Mouse (Mus musculus) heart, postnatal 36 days (tissue): ENCODE measurements around the gene Cib3. TPM values are rescaled to one million over a fixed set of nuclear protein-coding genes. Genes with fewer than 3 reads are reported as not detected.

ENCODE experiments used
- DNase-seq, 2 experiments: peaks; one replicate each; pipeline ENCODE4 v3.0.0; 2021 to 2022
- intact Hi-C: fragments of 180-260 bp; cut with DNase I; formaldehyde crosslinking; loops from one replicate; pipeline ENCODE4 v1.15.1; 2025
- total RNA-seq, 2 experiments: library from RNA; stranded (reverse); gene quantifications; 2 replicates each; pipeline ENCODE4 v1.2.3; 2021

Cib3 gene
- under 1 TPM in 1 of 2 experiments, not detected in 1; 0.57 TPM for total RNA-seq

DNA sequence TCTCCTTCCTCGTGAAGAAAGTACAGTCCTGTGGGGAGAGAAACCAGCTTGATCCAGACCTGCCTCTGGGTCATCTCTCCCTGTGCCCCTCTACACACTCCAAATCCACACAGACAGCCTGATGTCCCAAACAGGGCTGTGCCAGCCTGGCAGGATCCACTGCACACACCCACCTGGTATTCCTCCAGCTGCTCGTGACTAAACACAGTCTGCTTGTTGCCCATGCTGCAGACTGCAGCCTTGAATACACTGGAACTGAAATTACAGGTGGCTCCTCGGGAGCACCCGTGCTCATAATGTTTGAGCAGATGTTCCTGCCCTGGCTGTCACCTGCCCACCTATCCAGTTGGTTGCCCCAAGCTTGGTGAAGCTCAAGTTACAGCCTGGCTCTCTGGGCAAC is at the start of gene Cib3:
Cib3 (minus strand) TSS at position 87 of the 400 bp plus-strand sequence.
- DNase-seq, result no peak

DNA sequence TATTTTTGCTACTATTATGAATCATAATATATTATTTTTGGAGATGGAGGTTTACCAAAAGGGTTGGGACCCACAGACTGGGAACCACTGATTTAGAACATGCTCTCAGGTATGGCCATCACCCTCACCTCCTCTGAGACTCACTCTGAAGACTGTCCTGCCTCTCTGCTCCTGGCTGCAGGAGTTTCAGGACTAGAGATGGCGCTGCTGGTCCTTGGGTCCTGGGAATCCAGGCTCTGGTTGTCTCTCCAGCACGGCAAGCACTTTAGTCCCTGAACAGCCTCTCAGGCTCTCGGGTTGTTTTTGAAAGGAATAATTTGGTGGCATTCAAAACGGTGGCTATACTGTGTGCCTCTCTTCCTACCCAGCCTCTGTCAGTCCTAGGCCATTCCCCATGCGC is 49.2 kb upstream of the Cib3 start:
- DNase-seq, result peak in 1 of 2 experiments; percentile 43
- intact Hi-C loops, result loop anchor here (1.0 kb wide), 1 partner anchor 103 kb away; no protein-coding TSS in a partner anchor

More for the DNA sequence above, at the start of gene Cib3:
- intact Hi-C loops, result no loop called here

DNA sequence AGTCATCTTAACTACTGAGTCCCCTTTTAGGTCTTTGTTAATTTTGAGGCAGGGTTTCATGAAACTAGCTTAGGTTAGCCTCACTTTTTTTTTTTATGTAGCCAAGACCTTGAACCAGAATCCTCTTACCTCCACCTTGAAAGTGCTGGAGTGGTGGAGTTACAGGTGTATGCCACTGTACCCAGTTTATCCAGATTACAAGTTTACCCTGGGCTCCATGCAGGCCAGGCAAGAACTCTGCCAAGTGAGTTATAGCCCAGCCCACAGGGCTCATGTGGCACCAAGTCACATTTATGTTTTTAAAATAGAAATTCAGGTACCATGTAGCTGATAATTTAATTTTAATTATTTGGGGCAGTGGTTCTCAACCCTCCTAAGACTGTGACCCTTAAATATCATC is 48.8 kb upstream of the Cib3 start:
- intact Hi-C loops, result loop anchor here (1.0 kb wide), 1 partner anchor 104 kb away; no protein-coding TSS in a partner anchor
- DNase-seq, result no peak

DNA sequence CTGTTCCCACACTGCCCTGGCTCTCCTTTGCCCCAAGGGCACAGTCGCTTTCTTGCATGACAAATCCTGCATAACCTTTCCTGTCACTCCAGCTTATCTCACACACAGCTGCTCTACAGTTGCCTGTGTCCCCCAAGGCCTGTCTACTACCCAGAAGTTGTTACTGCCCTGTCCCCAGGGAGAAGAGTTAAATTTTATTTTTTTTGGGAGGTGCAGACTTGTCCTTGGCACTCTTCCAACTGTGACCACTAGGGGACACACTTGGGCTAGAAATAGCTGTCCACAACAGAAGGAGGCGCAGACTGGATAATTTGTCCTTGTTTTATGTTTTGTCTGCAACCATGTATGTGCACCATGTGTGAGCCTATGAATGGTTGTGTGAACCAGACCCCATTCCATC is 48.4 kb upstream of the Cib3 start:
- DNase-seq, result peak; percentile 68 to 72
- intact Hi-C loops, result loop anchor here (1.0 kb wide), 1 partner anchor 104 kb away; no protein-coding TSS in a partner anchor

DNA sequence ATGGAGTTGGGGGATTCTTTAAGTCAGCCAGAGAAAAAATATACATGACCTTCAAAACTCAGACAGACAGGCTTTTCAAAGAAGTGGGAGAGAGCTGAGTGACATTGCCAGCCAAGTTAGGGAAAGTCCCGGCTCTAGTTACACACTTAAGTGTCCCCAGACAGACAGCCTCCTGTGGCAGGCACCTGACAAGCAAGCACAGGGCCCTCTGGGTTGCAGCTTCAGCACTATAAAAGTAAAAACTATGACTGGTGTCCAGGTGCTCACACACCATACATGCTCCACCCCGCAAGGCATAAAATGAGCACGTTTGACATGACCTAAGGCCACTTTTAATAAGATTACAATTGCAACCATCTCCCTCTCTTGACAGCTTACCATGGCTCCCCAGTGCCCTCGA is 47.9 kb upstream of the Cib3 start:
- no peak for DNase-seq
- intact Hi-C loops, result no loop called here

DNA sequence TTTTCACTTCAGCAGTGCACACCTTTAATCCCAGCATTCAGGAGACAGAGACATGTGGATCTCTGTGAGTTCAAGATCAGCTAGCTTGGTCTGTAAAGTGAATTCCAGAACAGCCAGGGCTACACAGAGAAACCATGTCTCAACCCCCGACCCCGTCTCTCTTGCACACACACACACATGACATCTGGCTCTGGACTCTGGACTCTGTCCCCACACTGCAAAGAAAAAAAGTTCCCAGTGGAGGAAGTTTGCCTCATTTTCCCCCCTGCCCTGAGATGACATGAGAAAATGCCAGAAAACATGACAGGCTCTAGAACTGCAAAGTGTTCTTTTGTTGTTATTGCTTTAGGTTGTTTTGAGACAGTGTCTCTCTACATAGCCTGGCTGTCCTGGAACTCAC is 47.2 kb upstream of the Cib3 start:
- intact Hi-C loops, result no loop called here

DNA sequence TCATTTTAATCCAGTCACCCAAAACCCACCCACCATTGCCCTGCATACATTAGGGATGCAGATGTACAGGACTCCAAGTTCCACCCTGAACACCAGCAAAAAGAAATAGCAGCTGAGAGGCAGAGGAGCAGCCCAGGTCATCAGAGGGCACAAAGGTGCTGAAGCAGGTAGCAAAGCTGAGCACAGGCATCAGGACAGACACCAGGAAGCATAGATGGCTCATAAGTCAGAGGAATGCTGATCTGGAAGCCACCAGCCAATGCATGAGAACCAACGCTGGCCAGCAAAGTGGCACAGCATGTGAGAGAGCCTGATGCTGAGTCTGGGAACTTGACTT is 45.2 kb upstream of the Cib3 start:
- no peak for DNase-seq
- intact Hi-C loops, result loop anchor here (1.0 kb wide), 1 partner anchor 81 kb away; no protein-coding TSS in a partner anchor

More for the DNA sequence above, 47.2 kb upstream of the Cib3 start:
- DNase-seq, result no peak

DNA sequence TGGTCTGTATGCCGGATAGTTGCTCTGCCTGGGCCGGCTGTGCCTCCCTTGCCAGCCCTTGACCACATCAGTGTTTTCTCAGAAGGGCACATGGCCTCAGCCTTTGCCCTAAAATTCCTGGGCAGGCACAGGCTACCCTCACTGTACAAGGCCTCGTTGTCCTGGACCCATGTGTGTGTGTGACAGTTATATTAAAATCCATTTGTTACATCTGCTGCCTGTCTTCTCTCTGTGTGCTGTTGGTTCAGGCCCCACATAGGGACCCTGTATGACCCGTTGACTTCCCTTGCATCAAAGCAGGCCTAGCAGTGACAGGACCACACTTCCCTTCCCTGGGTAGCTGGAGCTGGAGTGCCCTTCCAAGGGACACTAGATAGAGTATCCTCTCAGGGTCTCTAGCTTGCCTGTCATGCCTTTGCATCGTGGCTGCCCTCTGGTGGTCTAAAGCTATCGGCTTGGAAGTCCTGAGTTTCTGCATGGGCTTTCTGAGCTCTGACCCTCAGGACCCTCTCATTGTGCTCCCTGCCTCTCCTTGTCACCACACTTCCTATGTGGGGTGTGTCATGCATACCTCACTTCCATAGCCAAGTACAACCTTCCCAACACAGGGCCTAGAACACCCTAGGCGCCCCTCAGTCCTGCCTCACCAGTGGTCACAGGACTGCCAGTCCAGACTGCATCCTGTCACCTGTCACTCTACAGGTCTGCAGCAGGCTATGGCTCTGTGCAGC is 44.7 kb upstream of the Cib3 start:
- intact Hi-C loops, result loop anchor here (1.0 kb wide), 1 partner anchor 80 kb away; no protein-coding TSS in a partner anchor
- peak in 1 of 2 experiments; percentile 45 for DNase-seq

DNA sequence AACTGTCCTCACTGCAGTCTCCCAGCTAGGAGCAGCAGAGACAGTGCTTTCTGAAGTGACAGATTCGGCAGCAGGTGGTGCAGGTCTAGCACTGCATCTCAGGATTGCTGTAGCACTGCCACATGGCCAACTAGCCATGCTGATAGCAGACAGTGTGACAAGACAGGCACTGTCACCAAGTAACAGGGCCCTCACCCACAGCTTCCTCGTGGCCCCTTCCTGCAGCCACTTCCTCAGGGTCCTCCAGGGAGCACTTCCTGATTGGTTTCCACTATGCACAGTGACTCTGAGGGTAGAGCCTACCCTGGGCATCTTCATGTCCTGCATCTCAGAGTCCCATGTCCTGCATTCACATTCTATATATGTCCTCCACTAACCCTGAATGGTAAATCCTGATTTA is 32.0 kb upstream of the Cib3 start:
- intact Hi-C loops, result loop anchor here (5.0 to 10.0 kb wide), 3 partner anchors 67 to 480 kb away; partner anchors contain the start of gene Sin3b
- DNase-seq, result no peak

DNA sequence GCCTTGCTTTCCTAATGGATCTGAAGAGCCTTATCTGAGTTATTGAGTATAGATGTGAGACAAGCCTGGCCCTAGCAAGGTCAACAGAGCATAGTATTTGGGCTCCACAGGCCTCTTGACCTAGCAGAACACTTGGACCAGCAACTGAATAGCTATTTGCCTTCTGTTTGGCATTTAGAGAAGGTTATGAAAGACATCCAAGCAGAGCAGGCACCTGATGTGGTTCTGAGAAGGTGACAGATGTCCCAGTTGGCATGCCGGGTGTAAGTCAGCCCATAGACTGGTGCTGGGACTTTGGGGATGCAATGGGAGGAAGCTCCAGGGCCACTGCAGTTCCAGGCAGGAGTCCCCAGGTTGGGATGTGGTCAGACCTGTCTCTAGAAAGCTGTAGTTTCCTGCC is 29.6 kb upstream of the Cib3 start:
- intact Hi-C loops, result loop anchor here (5.0 to 10.0 kb wide), 3 partner anchors 65 to 483 kb away; partner anchors contain the start of gene Sin3b
- no peak for DNase-seq

DNA sequence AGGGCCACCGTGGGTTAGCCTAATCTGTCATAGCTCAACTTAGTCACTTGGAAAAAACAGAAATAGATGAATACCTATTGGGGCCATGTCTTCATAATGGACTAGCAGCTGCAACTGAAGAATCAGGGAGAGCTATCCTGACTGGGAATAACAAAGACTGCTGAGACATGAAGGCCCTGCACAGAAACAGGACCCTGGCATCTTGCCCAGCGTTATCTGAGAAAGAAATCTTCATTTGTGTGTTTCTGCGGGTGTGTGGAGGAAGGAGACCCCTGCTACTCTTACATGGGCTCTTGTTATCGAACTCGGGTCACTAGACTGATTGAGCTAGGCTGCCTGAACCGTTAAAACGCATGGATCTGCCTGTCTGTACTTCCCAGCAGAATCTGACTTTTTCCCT is 28.3 kb upstream of the Cib3 start:
- intact Hi-C loops, result loop anchor here (5.0 to 10.0 kb wide), 3 partner anchors 64 to 484 kb away; partner anchors contain the start of gene Sin3b

DNA sequence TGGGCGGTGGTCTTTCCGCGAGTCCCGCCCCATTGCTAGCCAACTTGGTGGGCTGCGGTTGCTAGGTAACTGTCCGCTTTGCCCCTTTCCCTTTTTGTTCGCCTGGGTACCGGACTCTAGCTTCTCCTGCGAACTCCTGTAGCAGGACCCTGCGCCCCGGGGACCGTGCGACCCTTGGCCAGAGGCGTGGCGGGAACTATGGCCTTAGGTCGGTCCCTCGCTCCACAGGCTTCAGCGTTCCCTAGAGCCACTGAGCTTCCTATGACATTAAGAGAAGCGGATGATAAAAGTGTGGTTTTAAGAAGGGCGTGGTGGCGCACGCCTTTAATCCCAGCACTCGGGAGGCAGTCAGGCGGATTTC is 27.7 kb upstream of the Cib3 start:
- intact Hi-C loops, result loop anchor here (5.0 to 10.0 kb wide), 3 partner anchors 63 to 484 kb away; partner anchors contain the start of gene Sin3b
- no peak for DNase-seq

More for the DNA sequence above, 28.3 kb upstream of the Cib3 start:
- DNase-seq, result no peak

DNA sequence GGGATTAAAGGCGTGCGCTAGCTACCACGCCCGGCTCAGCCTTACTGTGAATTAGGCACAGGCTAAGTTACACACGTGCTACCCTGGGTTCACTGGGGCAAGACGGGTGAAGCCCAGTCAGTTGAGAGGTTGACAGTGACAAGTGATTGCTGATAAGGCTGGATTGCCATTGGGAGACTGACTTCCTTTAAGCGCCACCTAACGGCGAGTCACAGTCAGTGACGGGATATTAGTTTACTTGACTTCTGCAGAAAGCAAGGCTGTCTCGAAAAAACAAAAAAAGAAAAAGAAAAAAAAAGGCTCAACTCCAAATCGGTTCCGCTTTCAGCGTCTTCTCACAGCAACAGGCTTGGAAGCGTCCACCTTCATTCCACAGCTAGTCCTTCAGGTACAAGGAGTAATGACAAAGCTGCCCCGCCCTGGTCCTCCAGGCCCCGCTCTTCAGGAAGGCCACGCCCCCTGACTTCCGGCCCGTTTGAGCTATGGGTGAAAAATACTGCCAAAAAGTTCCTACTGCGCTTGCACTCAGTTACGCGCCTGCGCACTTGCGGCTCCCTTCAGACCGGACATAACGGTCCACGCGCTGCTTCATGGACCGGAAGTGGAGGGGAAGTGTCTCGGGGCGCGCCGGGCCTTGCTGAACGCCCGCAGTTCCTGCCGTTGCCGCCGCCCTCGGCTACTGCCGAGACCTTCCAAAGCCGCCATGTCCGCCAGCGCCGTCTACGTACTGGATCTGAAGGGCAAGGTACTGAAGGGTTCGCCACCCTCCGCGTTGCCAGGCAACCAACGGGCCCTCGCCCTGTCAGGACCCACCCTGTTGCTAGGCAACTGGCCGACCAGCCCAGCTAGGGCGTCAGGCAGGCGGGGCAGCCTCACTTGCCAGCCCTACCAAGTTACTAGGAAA is 27.1 kb upstream of the Cib3 start, which contains the start of gene Ap1m1:
Ap1m1 (plus strand) TSS at position 520 of the 904 bp plus-strand sequence.
- peak; percentile 97 for DNase-seq
- intact Hi-C loops, result loop anchor here (5.0 to 10.0 kb wide), 3 partner anchors 62 to 485 kb away; partner anchors contain the start of gene Sin3b

DNA sequence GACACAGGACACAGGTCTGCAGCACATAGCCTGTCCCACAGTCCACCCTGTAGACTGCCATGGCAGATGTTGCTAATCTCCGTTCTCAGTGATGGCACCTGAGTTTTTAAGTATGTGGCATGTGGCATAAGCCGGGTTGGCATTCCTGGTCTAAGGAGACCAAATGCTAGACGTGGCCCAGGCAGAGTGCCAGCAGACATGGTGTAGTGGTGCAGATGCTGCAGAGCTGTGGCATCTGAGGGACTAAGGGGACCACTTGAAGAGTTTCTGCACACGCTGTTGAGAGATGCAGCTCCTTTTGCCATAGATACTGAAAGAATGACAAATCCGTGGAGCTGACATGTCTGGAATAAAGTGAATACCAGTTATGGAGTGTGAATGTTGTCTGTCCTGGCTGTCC is 10.0 kb upstream of the Cib3 start:
- DNase-seq, result no peak
- intact Hi-C loops, result no loop called here

DNA sequence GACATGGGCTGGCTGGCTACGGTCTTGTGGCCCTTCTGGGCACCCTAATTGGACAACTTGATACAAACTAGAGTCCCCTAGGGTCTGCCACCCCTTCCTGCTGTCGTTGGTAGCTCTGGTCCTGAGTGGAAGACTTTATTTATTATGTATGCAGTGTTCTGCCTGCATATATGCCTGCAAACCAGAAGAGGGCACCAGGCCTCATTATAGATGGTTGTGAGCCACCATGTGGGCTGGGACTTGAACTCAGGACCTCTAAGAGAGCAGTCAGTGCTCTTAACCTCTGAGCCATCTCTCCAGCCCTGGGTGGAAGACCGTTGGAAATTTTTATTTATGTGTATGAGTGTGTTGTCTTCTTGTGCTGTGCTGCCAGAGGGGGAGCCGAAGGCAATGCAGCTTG is 8.1 kb upstream of the Cib3 start:
- intact Hi-C loops, result no loop called here

DNA sequence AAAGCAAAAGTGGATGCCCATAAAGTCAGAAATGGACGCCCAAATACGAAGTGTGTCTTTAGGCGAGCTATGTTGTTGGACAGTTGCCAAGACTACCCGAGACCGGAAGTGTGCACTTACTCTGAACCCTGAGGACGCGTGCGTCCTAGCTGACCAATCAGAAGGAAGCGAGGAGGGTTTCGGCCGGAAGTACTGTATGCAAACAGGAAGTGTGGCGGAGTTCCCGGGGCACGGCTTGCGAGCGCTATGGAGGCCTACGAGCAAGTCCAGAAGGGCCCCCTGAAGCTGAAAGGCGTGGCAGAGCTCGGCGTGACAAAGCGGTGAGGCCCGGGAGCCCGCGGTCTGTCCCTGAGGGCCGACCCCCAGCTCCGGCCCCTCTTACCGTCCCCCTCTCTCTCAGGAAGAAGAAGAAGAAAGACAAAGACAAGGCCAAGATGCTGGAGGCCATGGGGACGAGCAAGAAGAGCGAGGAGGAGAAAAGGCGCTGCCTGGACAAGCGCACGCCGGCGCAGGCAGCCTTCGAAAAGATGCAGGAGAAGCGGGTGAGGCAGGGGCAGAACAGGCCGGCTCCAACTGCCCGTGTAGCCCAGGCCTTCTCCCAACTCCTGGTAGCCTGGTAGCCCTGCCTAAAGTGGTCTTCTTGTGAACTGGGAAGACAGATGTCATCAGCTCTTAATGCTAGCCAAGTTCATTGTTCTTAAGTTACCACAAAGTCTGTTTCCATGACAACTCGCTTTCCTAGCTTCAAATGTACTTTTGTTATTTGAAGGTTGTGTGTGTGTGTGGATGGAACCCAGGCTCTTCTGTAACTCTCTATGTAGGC is 7.1 kb upstream of the Cib3 start, which contains the start of gene Fam32a:
Fam32a (plus strand) TSS at position 190 of the 823 bp plus-strand sequence.
- peak; percentile 82 to 84 for DNase-seq
- intact Hi-C loops, result loop anchor here (1.0 kb wide), 1 partner anchor 42 kb away; no protein-coding TSS in a partner anchor

More for the DNA sequence above, 8.1 kb upstream of the Cib3 start:
- DNase-seq, result no peak

DNA sequence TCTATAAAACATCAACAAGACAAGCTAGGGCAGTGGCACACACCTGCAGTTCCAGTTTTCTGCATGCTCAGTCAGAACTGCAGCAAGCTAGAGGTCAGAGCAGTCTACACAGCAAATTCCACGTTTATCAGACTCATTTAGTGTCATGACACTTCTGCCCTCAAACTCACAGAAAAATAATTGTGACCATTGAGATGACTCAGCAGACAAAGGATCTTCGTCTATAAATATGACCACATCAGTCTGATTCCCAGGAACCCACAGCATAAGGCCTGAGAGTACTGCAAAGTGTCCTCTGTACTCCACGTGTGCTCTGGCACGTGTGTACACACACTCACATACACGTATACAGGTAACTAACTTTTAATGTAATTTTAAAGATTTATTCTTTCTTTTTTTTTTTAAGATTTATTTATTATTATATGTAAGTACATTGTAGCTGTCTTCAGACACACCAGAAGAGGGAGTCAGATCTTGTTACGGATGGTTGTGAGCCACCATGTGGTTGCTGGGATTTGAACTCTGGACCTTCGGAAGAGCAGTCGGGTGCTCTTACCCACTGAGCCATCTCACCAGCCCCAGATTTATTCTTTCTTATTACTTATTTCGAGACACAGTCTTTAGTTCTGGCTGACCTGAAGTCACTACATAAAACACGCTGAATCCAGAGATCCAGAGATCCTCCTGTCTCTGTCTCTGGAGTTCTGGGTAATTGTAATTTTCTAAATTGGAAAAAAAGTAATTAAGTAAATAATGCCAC is 6.3 kb upstream of the Cib3 start:
- intact Hi-C loops, result loop anchor here (1.0 kb wide), 1 partner anchor 42 kb away; no protein-coding TSS in a partner anchor
- no peak for DNase-seq

DNA sequence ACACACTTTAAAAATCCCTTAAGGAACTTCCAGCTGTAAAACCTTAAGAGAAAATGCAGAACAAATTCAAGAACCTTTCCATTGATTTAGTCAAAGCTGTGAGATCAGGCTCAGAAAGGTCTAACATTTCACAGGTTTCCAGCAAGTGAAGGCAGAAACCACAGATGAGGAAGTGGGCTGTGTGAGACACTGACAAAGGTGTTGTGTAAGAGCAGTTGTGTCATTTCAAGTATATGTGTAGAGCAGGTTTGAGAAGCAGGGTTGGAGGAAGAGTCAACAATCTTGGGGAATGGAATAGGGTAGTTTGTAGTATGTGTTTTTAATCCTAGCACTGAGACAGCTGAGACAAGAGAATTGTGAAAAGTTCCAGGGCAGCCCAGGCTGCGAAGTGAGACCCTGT is 3.2 kb upstream of the Cib3 start:
- intact Hi-C loops, result no loop called here
- DNase-seq, result no peak

DNA sequence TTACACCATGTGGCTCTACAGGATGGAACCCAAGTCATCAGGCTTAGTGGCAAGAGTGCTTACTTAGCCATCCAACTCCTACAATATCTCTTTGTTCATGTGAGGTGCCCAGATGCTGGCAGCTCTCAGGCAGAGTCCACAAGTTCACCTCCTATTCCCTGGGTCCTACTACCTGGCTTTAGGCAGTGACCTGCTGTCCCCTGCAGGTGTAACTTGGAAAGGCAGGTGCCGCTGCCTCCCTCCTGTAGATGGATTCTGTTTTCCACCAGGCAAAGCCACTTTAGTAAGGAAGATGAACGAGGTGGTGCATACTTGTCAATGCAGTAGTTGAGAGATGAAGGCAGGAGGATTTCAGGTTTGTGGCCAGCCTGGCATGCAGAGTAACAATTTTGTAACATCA is 2.4 kb upstream of the Cib3 start:
- no peak for DNase-seq
- intact Hi-C loops, result no loop called here
